Mouse (Mus musculus) CD8-positive naive resting alpha-beta T cell, adult 57 days (primary cell): ENCODE measurements around the gene Fcf1. TPM values are rescaled to one million over a fixed set of nuclear protein-coding genes. Genes with fewer than 3 reads are reported as not detected.

Experiments
- total RNA-seq: library from RNA; stranded (reverse); gene quantifications from one replicate; pipeline ENCODE4 v1.2.4, GENCODE M21; 2023

Gene Fcf1
- total RNA-seq: 100 TPM

GRCm38 (mm10) chr12:84970428-84971096 lies at the start of gene Fcf1, which contains the start of gene Arel1:
Gene Fcf1, plus strand, starts transcription at chr12:84970897.
Gene Arel1, minus strand, starts transcription at chr12:84970900.

GRCm38 (mm10) chr12:84996083-84996496 lies 25.4 kb downstream of the Fcf1 start, which contains the start of gene Ylpm1:
Gene Ylpm1, plus strand, starts transcription at chr12:84996321.

Other genes starting within 250 kb of the Fcf1 start
- gene Npc2, start 197.7 kb upstream of the Fcf1 start, total RNA-seq: 225 TPM
- gene Isca2, start 197.6 kb upstream of the Fcf1 start, total RNA-seq: 38.3 TPM
- gene Ltbp2, start 94.4 kb upstream of the Fcf1 start, total RNA-seq: not detected
- 35.9 TPM for gene Arel1, start within 50 bp of the Fcf1 start, total RNA-seq
- 84.9 TPM for gene Ylpm1, start 25.4 kb downstream of the Fcf1 start, total RNA-seq
- 4.2 TPM for gene Prox2, start 139.9 kb downstream of the Fcf1 start, total RNA-seq
- gene Dlst, start 139.9 kb downstream of the Fcf1 start, total RNA-seq: 183 TPM
- gene Rps6kl1, start 180.4 kb downstream of the Fcf1 start, total RNA-seq: 3.6 TPM
- gene Pgf, start 206.9 kb downstream of the Fcf1 start, total RNA-seq: not detected
- gene Eif2b2, start 248.6 kb downstream of the Fcf1 start, total RNA-seq: 100.0 TPM